Mouse (Mus musculus): Measurements from ENCODE around the gene Txn1.

DNA sequence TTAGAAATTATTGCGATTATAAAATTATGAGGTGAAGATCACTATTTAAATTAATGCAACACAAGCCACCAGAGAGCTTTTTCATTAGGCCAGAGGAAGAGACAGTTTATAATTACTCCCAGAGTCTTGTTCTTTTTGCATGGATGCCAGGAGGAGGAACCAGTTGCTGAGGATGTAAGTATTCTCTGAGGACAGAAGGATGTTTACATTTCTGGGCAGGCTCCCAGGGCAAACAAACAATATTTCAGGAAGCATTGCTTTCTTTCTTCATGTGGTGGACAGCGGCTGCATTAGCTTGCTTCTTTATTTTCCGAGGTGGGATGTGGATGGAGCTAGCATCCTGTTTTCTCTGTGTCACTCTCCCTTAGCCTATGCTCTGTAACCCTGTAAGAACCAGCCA lies 11.0 kb upstream of the Txn1 start:
- TF ChIP-seq USF1 (IDR thresholded peaks at IDR 0.05; ENCODE audit: low read depth, low read length): no peak
- TF ChIP-seq POLR2A (IDR thresholded peaks at IDR 0.05; ENCODE audit: control insufficient read depth in 1 of 2, insufficient read depth in 1 of 2, low read depth in 1 of 2, low read length in 2 of 2, poor library complexity in 1 of 2): no peak
- no peak for TF ChIP-seq E2F4 (IDR thresholded peaks at IDR 0.05; ENCODE audit: borderline replicate concordance, low read depth, low read length)
- no peak for TF ChIP-seq CTCF (IDR thresholded peaks at IDR 0.05 in 2 of 3, conservative IDR thresholded peaks at IDR 0.05 in 1 of 3; ENCODE audit: control insufficient read depth in 1 of 3, insufficient read depth in 1 of 3, low read depth in 2 of 3, low read length in 3 of 3, poor library complexity in 1 of 3, severe bottlenecking in 1 of 3)
- TF ChIP-seq BHLHE40 (IDR thresholded peaks at IDR 0.05; ENCODE audit: borderline replicate concordance, low read depth, low read length): no peak
- no peak for TF ChIP-seq POLR2AphosphoS2 (IDR thresholded peaks at IDR 0.05; ENCODE audit: low read length)
- no peak for TF ChIP-seq HCFC1 (IDR thresholded peaks at IDR 0.05; ENCODE audit: low read depth, low read length)
- no peak for TF ChIP-seq ELF1 (IDR thresholded peaks at IDR 0.05; ENCODE audit: low read depth, low read length)
- TF ChIP-seq MAFK (IDR thresholded peaks at IDR 0.05; ENCODE audit: borderline replicate concordance, low read depth, low read length): no peak
- no peak for TF ChIP-seq GATA1 (IDR thresholded peaks at IDR 0.05; ENCODE audit: low read depth, low read length)

All from MEL (cell line).